Mouse (Mus musculus) megakaryocyte, embryonic 14.5 days (primary cell): ENCODE results near the gene Dph5.

Experiments used
- FLI1 ChIP-seq: IDR thresholded peaks from 2 replicates; pipeline ENCODE4 v1.6.1; 2012; ENCODE audit warnings: low read length, inconsistent platforms, mixed read lengths
- GATA1 ChIP-seq: IDR thresholded peaks from 3 replicates; pipeline ENCODE4 v1.6.1; 2012; ENCODE audit warnings: mixed read lengths, low read length, inconsistent platforms, borderline replicate concordance

DNA sequence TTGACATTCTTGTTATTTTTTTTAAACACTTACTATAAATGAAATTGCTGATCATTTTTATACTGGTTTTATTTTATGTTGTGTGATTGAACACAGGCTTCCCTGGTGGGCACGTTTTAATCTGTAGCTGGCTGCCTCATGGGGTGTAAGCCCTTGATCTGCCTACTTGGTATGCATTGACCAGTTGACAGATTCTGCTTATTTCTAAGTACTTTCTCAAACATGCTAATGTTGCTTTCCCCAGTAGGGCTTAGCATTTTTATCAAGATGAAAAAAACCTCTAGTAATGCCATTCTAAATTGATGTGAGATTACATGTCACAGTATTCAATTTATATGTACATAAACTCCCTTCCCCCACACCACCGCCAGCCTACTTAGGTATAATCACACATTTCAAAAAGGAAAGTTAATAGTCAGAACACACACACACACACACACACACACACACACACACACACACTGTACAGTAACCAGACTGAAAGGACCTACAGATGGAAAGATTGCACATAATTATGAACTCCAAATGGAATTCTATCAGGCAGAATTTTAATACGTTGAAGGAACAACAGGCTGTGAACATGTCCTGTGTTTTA lies 10.8 kb downstream of the Dph5 start:
- TF ChIP-seq GATA1 (no peak), FLI1 (no peak)
